Mouse (Mus musculus) adrenal gland, adult 2 months (tissue): Measurements from ENCODE around the gene Psmd4. TPM values are rescaled to one million over a fixed set of nuclear protein-coding genes. Genes with fewer than 3 reads are reported as not detected.
"Not testable (repeated sequence)": the region's sequence is repeated elsewhere in the genome, so short reads cannot be mapped to it uniquely, and the experiment has no call there.

Experiments used
- DNase-seq: peaks from one replicate; pipeline ENCODE4 v3.0.0; 2021
- long read RNA-seq: library from polyadenylated mRNA; stranded (forward); transcript quantifications from one replicate; pipeline ENCODE4 v2.0.0, GENCODE M21; 2021
- polyA plus RNA-seq: library from polyadenylated mRNA; depleted of rRNA; stranded (reverse); fragments of >200 nt; gene quantifications from 2 replicates; pipeline ENCODE4 v1.2.3, GENCODE M21; 2012; rRNA removed
- total RNA-seq, 2 experiments: library from RNA; stranded (reverse); gene quantifications; 2 replicates each; pipeline ENCODE4 v1.2.3; 2021

The Psmd4 gene
- 100 to 1,000 TPM; 312 to 335 TPM for total RNA-seq
- polyA plus RNA-seq, result 105 and 114 TPM in 2 replicates
- long read RNA-seq, transcript Psmd4-201 (10 exons, 1,276 nt), result minor isoform, 95 of 250 reads
- long read RNA-seq, transcript Psmd4-202 (10 exons, 1,332 nt), result major isoform, 126 of 250 reads
- long read RNA-seq, partial matches to known transcripts, result 11 of 250 reads
- long read RNA-seq, other reads (novel, unspliced or antisense), result 17 of 250 reads

GRCm38 (mm10) chr3:95042166-95042837 is at the start of gene Psmd4:
Gene Psmd4, minus strand, starts transcription at chr3:95042614.
- DNase-seq, result peak; percentile 98

- no peak for DNase-seq
These were observed 45.7 kb upstream of the Psmd4 start for GRCm38 (mm10) chr3:95088071-95088470.

GRCm38 (mm10) chr3:95071606-95072005 is 29.2 kb upstream of the Psmd4 start:
- DNase-seq, result no peak

GRCm38 (mm10) chr3:95066570-95066969 is 24.2 kb upstream of the Psmd4 start:
- peak; percentile 86 for DNase-seq

GRCm38 (mm10) chr3:95066095-95066494 is 23.7 kb upstream of the Psmd4 start:
- no peak for DNase-seq

- no peak for DNase-seq
These were observed 23.1 kb upstream of the Psmd4 start for GRCm38 (mm10) chr3:95065553-95065952.

GRCm38 (mm10) chr3:95063741-95064140 is 21.3 kb upstream of the Psmd4 start:
- no peak for DNase-seq

GRCm38 (mm10) chr3:95058078-95058477 is 15.7 kb upstream of the Psmd4 start:
- DNase-seq, result no peak

GRCm38 (mm10) chr3:95056275-95056674 is 13.9 kb upstream of the Psmd4 start:
- DNase-seq, result no peak

- peak; percentile 51 for DNase-seq
These were observed 12.3 kb upstream of the Psmd4 start for GRCm38 (mm10) chr3:95054481-95055260.

GRCm38 (mm10) chr3:95053701-95054100 is 11.3 kb upstream of the Psmd4 start:
- peak; percentile 40 for DNase-seq

- DNase-seq, result peak; percentile 45
These were observed 10.5 kb upstream of the Psmd4 start for GRCm38 (mm10) chr3:95052959-95053358.

- peak; percentile 72 for DNase-seq
These were observed 5.5 kb upstream of the Psmd4 start for GRCm38 (mm10) chr3:95047914-95048313.

- DNase-seq, result peak; percentile 77
These were observed 4.1 kb upstream of the Psmd4 start for GRCm38 (mm10) chr3:95046462-95047057.

GRCm38 (mm10) chr3:95043251-95043650 is 837 bp upstream of the Psmd4 start:
- no peak for DNase-seq

- DNase-seq, result no peak
These were observed 420 bp upstream of the Psmd4 start for GRCm38 (mm10) chr3:95042838-95043229.

- no peak for DNase-seq
These were observed 789 bp downstream of the Psmd4 start for GRCm38 (mm10) chr3:95041625-95042024.

GRCm38 (mm10) chr3:95029953-95030352 is 12.5 kb downstream of the Psmd4 start:
- DNase-seq, result no peak

- not testable (repeated sequence) for DNase-seq
These were observed 13.1 kb downstream of the Psmd4 start for GRCm38 (mm10) chr3:95029291-95029827.

- no peak for DNase-seq
These were observed 13.8 kb downstream of the Psmd4 start for GRCm38 (mm10) chr3:95028603-95029002.

GRCm38 (mm10) chr3:95027701-95028100 is 14.7 kb downstream of the Psmd4 start:
- DNase-seq, result no peak

GRCm38 (mm10) chr3:95027057-95027645 is 15.3 kb downstream of the Psmd4 start:
- DNase-seq, result no peak
